Mouse (Mus musculus) cerebellum, adult 9-11 months (tissue): ENCODE data around the gene Gm10271.

Experiments
- DNase-seq: peaks from one replicate; pipeline ENCODE4 v3.0.0; 2022

Gene Gm10271

GRCm38 (mm10) chr10:116972509-116972908, at the start of gene Gm10271:
Gene Gm10271 (minus strand): TSS chr10:116972609.
- DNase-seq: no peak

DNA sequence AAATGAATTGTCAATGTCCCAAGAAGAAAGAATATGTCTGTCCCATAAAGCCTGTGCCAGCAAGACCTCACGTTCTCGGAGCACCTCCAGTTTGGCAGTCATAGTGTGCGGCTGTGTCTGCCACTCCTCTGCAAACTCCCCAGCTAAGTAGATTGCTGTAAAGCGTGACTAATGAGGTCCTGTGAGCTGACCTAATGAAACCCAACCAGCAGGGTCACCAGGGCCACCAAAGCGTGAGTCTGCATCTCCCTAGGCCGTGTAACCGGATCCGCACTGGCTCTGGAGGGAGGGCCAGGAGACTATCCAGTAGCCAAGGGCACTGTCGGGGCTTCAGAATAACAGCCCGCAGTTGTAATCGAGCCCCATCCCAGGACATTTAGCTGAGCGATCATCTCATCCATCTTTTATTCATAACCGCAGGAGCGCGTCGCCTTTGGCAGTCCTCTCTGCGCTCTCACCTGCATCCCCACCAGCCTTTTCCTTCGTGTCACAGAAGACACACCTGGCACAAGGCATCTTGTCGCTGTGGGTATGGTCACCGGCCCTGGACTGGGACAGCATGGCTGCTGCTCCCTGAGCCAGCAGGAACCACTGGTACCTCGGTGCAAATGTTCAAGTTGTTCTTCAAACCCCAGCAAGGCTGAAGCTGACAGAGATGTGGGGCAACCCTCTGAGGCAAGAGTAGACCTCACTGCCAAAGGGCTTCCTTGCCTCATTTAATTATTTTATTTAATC, 48.8 kb upstream of the Gm10271 start:
- no peak for DNase-seq

DNA sequence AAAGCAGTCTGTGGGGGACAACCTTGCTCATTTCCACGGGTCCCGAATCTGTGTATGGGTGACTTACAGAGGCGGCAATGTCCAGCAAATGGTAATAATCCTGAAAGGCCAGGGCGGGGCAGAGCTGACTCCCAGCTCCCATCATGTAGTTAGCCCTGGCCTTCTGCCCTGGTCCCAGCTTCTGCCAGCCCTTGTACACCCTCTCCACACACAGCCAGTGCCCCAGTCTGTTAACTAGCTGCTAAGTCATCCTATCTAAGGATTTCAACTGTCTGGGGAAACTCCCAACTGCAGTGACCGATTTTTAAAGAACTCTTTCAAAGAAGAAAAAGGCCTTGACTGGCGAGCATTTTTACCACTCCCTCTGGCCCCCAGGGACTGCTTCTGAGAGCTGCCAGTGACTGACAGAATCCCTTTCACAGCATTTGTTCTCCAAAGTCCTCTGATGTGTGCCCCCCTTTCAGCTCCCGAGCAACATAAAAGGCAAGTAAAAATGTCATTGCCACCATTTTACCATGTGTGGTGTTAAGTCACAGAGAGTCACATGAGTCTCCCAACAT, 46.0 kb upstream of the Gm10271 start:
- no peak for DNase-seq

- no peak for DNase-seq
Measured at GRCm38 (mm10) chr10:117014565-117014964, 42.2 kb upstream of the Gm10271 start.

- DNase-seq: no peak
Measured at GRCm38 (mm10) chr10:117013689-117014390, 41.4 kb upstream of the Gm10271 start.

- no peak for DNase-seq
Measured at GRCm38 (mm10) chr10:117011047-117011446, 38.6 kb upstream of the Gm10271 start.

GRCm38 (mm10) chr10:117009691-117010090, 37.3 kb upstream of the Gm10271 start:
- DNase-seq: no peak

DNA sequence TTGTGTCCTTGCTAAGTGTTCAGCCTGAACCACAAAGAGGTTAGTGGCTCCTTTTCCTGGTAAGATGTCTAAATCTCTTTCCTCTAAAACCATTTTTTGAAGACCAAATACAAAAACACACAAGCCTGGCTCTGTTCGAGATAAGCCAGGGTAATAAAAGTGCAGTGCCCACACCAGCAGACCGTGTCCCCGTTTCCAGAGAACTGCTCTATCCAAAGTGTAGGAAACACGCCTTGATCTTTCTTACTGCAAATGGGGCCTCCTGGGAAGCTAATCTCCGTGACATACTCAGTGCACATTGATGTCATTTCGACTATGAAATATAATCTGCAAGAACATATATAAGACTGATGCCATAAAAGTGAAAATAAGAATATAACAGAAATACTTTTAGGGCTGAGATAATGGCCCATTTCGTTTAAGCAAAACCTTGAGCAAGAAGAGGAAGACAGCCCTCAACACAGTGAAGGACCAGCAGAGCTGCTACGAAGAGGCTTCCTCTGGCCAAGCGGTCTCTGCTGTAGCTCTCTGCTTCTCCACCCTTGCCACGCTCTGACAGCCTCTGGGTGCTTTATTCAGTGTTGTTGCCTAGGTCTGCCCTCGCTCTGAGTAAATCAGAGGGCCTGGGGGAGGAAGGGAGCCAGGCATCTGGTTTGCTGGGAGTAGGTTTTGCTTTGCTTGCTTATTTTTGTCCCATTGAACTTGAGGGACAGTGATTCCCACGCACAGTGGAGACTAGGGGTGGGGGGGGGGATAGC, 33.5 kb upstream of the Gm10271 start:
- no peak for DNase-seq

DNA sequence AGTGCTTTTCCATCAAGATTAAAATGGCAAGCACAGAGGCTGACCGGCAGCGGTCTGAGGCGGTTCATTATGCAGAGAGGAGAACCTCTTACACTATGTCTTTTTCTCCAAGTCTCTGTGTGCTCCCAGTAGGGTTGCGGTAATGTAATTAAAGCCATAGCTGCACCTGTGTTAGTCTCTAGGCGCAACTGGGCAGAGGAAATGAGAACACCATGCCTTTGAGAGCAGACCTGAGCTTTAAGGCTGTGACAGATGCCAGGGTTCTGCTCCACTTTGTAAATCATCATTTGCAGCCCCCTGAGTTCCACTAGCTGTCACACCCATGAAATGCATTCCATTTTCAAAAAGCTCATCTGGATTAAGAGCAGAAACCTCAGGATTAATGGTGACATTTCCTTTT, 32.3 kb upstream of the Gm10271 start:
- DNase-seq: no peak

DNA sequence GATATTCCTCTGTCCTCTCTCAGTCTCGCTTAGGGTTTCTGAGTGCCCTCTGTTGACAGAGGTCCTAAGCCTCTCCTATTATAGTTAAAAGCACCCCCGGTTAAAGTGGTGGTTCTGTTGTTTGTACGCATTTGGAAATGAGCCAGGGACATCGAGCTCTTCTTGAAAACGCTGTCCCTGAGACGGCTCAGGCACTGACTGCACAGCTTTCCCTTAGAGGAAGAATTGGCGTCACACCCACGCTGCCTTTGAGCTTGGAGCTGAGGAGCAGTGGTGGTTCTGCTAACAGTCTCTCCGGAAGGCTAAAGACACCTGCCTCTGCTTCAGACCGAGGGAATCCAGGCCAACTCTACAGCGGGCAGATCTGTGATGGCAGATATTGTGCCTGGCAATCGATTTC, 28.6 kb upstream of the Gm10271 start:
- no peak for DNase-seq

DNA sequence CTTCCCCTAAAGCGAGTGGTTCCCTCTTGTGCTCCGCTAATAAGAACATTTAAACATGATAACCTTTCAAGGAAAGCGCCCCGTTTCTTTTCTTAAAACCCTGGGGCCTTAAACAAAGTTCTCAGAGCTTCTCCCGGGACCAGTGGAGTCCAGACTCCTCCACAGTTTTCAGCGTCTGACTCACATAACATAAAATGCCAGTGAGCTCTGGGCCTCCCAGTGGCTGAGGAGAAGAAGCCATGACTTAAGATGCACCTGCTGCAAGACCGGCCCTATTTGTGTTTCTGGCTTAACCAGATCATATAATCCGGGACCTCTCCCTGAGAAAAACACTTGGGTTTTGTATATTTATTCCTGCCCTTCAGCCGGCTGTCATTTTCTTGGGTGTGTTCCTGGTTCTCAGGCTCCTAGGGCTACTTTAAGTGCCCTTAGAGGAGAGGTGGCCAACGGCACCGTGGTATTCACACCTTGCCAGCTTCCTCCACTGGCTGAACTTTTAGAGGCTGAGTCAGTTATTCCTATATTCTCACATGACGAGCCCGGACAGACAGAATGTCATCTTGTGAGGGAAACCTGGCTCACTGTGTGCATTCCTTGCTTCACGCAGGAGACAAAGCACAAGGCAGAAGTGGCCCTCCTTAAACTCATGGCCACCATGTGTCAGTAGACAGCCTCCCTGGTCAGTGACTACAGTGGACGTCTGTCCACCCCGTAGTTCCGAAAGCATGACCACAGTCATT, 26.5 kb upstream of the Gm10271 start:
- no peak for DNase-seq

GRCm38 (mm10) chr10:116996236-116996600, 23.8 kb upstream of the Gm10271 start:
- no peak for DNase-seq

GRCm38 (mm10) chr10:116995584-116996235, 23.3 kb upstream of the Gm10271 start:
- no peak for DNase-seq

DNA sequence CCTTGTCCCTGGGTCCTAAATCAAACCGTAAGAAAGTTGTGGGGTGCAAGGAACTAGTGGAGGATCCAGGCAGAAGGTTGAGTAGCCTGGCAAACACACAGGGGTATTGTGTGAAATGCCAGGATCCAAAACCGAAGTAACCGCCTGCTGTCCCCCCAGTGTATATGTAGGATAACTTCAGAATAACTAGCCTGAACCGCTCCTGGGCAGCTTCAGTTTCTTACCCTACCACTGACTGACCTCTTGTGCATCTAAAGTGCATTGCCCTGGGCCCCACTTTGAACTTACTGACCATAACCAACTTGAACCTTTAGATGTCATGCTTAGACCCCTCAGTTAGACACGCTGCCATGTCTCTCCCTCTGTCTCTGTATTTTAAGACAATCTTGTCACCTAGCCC, 22.8 kb upstream of the Gm10271 start:
- no peak for DNase-seq

DNA sequence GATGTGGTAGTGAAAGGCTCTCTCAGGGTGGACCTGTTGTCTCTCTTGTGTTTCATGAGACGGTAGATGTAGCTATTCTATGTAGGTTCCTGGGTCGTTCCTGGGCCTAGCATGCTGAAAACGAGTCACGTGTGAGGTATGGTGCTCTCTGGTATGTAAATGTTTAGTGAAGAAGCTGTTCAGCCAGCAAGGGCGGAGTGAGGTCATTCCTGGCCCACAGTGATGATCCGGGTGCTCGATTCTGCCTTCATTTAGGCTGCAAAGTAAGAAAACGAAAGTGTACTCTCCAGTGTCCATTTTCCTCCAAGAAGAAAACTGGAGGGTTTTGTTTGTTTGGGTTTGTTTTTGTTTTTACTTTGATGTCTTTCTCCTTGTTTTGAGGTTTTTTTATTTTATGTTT, 21.6 kb upstream of the Gm10271 start:
- DNase-seq: no peak

GRCm38 (mm10) chr10:116986264-116987082, 14.1 kb upstream of the Gm10271 start, which contains the start of gene Best3:
Gene Best3 (plus strand): TSS chr10:116986314.
- DNase-seq: no peak

DNA sequence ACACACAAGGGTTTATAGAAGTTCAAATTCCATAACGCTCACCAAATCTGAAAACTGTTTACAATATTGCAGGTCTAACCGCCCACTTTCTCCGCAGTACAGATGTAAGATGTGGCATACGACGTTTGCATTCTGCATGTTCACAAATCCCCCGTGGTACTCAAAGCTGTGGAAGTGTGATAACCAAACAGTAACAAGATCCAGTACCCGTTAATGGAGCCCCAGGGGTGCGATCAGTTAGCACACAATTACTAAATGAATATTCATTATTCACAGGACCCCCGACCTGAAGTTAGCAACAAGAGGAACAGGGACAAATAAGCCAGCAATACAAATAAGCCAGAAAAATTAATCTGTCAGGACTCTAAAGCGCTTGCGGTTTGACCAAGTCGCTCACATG, 12.4 kb upstream of the Gm10271 start:
- DNase-seq: no peak

DNA sequence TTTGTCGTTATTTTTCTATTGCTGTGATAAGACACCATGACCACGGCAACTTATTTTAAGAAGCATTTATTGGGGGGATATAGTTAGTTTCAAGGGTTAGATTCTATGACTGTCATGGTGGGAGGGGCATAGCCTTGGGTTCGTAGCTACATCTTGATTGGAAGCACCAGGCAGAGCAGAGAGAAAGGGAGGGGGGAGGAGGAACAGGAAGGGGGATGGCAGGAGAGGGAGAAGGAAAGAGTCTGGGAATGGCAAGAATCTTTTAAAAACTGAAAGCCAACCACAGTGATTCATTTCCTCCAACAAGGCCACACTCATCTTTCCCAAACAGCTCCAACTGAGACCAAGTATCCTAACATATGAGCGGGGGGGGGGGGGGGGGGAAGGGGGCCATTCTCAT, 10.1 kb upstream of the Gm10271 start:
- no peak for DNase-seq

DNA sequence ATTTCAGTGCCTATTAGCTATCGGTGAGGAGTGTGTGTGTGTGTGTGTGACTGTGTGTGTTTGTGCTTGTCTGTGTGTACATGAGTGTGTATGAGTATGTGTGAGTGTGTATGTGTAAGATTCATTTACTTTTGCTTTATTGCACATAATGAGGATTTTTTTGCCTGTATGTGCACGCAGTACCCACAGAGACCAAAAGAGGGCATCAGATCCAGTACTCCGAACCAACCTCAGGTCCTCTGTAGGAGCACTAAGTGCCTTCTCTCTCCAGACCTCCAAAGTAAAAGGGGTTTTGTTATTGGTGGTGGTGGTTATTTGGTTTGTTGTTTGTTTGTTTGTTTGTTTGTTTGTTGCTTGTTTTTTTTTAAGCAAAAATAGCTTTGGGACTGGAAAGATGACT, 8.5 kb upstream of the Gm10271 start:
- no peak for DNase-seq

DNA sequence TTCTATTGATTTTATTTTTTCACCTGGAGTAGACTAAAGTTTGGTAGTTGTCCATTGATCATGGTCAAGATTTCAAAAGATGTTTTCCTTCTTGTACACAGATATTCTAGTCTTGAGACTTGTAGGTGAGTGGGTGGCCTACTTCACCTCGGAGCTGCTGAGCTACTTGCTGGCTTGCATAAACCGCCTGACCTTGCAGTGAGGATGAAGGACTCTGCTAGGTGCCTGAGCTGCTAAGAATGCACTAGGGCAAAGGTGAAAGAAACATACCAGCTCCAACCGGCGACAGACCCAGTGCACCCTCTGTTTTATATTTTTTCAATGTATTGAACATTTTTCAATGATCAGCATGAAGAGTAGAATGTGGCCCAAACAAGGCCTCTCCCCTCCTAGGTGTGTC, 7.9 kb upstream of the Gm10271 start:
- no peak for DNase-seq

- no peak for DNase-seq
Measured at GRCm38 (mm10) chr10:116978841-116979240, 6.4 kb upstream of the Gm10271 start.
